Mouse (Mus musculus): Measurements from ENCODE around the gene Tifab. TPM values are rescaled to one million over a fixed set of nuclear protein-coding genes. Genes with fewer than 3 reads are reported as not detected.

The Tifab gene
- total RNA-seq, 1 experiment, result 0.13 TPM

GRCm38 (mm10) chr13:56221995-56222848, 43.5 kb upstream of the Tifab start:
- H3K36me3 ChIP-seq (ENCODE audit: control insufficient read depth, insufficient read depth, low read length, poor library complexity, severe bottlenecking), result no peaks in the 10 kb centered on the region
- H3K4me1 ChIP-seq (ENCODE audit: control insufficient read depth in 2 of 2, insufficient read depth in 2 of 2, low read length in 2 of 2, poor library complexity in 1 of 2), result peaks cover 2 to 15% of the 10 kb centered on the region in 2 experiments; a peak in 3 of 4 replicates
- in situ Hi-C loops (cut with MboI; ENCODE audit: low sequenced_read_pairs in 2 of 2, unreplicated experiment in 2 of 2), result loop anchor here in 1 of 2 experiments (10.0 kb wide), 1 partner anchor 387 kb away; the partner anchor contains the start of gene Pitx1
- H3K4me3 ChIP-seq (ENCODE audit: insufficient read depth in 1 of 2, low read depth in 1 of 2, low read length in 2 of 2, poor library complexity in 1 of 2, severe bottlenecking in 1 of 2), result peak overlapping the region; percentile 49 to 64; a peak in 3 of 4 replicates
- no peaks in the 10 kb centered on the region for H3K9me3 ChIP-seq (ENCODE audit: control insufficient read depth, insufficient read depth, low read depth, low read length)
- no peak overlapping the region for H3K27ac ChIP-seq (ENCODE audit: insufficient read depth, low read depth, low read length, poor library complexity, severe bottlenecking)
- TF ChIP-seq ZNF384 (IDR thresholded peaks at IDR 0.05; ENCODE audit: low read depth, low read length), result no peak
- TF ChIP-seq CHD2 (IDR thresholded peaks at IDR 0.05; ENCODE audit: low read depth, low read length), result no peak
- no peak for TF ChIP-seq MAFK (IDR thresholded peaks at IDR 0.05; ENCODE audit: insufficient read depth, low read depth, low read length)
- no peak for TF ChIP-seq HCFC1 (IDR thresholded peaks at IDR 0.05; ENCODE audit: borderline replicate concordance, insufficient read depth, low read length)
- no peak for TF ChIP-seq ZC3H11A (IDR thresholded peaks at IDR 0.05; ENCODE audit: borderline replicate concordance, low read depth, low read length)
- no peak overlapping the region; the same call in 1 of the 2 replicates for H3K9ac ChIP-seq (ENCODE audit: insufficient read depth, low read depth, low read length, poor library complexity, severe bottlenecking)
- no peak for DNase-seq (ENCODE audit: low read depth, low spot score)

- in situ Hi-C loops (cut with MboI; ENCODE audit: low sequenced_read_pairs in 2 of 2, unreplicated experiment in 2 of 2), result loop anchor here in 1 of 2 experiments (10.0 kb wide), 1 partner anchor 387 kb away; the partner anchor contains the start of gene Pitx1
- peak; percentile 80 for DNase-seq (ENCODE audit: low read depth, low spot score)
- Histone ChIP-seq H3K9ac (ENCODE audit: insufficient read depth, low read depth, low read length, poor library complexity, severe bottlenecking) (no peak overlapping the region), H3K4me1 (ENCODE audit: control insufficient read depth in 2 of 2, insufficient read depth in 2 of 2, low read length in 2 of 2, poor library complexity in 1 of 2) (peaks cover 2 to 22% of the 10 kb centered on the region in 2 experiments; a peak in 3 of 4 replicates), H3K36me3 (ENCODE audit: control insufficient read depth, insufficient read depth, low read length, poor library complexity, severe bottlenecking) (no peaks in the 10 kb centered on the region), H3K9me3 (ENCODE audit: control insufficient read depth, insufficient read depth, low read depth, low read length) (no peaks in the 10 kb centered on the region), H3K27ac (ENCODE audit: insufficient read depth, low read depth, low read length, poor library complexity, severe bottlenecking) (no peak overlapping the region), H3K4me3 (ENCODE audit: insufficient read depth in 1 of 2, low read depth in 1 of 2, low read length in 2 of 2, poor library complexity in 1 of 2, severe bottlenecking in 1 of 2) (peak overlapping the region; percentile 49 to 64)
- peak; percentile 21; the same call in 1 of the 2 replicates for TF ChIP-seq ZNF384 (IDR thresholded peaks at IDR 0.05; ENCODE audit: low read depth, low read length)
- no peak for TF ChIP-seq ZC3H11A (IDR thresholded peaks at IDR 0.05; ENCODE audit: borderline replicate concordance, low read depth, low read length)
Observed at GRCm38 (mm10) chr13:56221129-56221910, 42.6 kb upstream of the Tifab start.

GRCm38 (mm10) chr13:56219254-56219653, 40.6 kb upstream of the Tifab start:
- H3K9me3 ChIP-seq (ENCODE audit: control insufficient read depth, insufficient read depth, low read depth, low read length), result no peaks in the 10 kb centered on the region
- no peak for TF ChIP-seq CHD2 (IDR thresholded peaks at IDR 0.05; ENCODE audit: low read depth, low read length)
- TF ChIP-seq MAFK (IDR thresholded peaks at IDR 0.05; ENCODE audit: insufficient read depth, low read depth, low read length), result no peak
- TF ChIP-seq ZNF384 (IDR thresholded peaks at IDR 0.05; ENCODE audit: low read depth, low read length), result no peak
- TF ChIP-seq HCFC1 (IDR thresholded peaks at IDR 0.05; ENCODE audit: borderline replicate concordance, insufficient read depth, low read length), result no peak
- no peak for TF ChIP-seq ZC3H11A (IDR thresholded peaks at IDR 0.05; ENCODE audit: borderline replicate concordance, low read depth, low read length)
- H3K27ac ChIP-seq (ENCODE audit: insufficient read depth, low read depth, low read length, poor library complexity, severe bottlenecking), result no peak overlapping the region
- no peak overlapping the region for H3K4me3 ChIP-seq (ENCODE audit: insufficient read depth in 1 of 2, low read depth in 1 of 2, low read length in 2 of 2, poor library complexity in 1 of 2, severe bottlenecking in 1 of 2)
- peaks cover 2 to 29% of the 10 kb centered on the region in 2 experiments; a peak in 3 of 4 replicates for H3K4me1 ChIP-seq (ENCODE audit: control insufficient read depth in 2 of 2, insufficient read depth in 2 of 2, low read length in 2 of 2, poor library complexity in 1 of 2)
- DNase-seq (ENCODE audit: low read depth, low spot score), result no peak
- no peak overlapping the region for H3K9ac ChIP-seq (ENCODE audit: insufficient read depth, low read depth, low read length, poor library complexity, severe bottlenecking)
- no peaks in the 10 kb centered on the region for H3K36me3 ChIP-seq (ENCODE audit: control insufficient read depth, insufficient read depth, low read length, poor library complexity, severe bottlenecking)
- in situ Hi-C loops (cut with MboI; ENCODE audit: low sequenced_read_pairs in 2 of 2, unreplicated experiment in 2 of 2), result no loop called here

DNA sequence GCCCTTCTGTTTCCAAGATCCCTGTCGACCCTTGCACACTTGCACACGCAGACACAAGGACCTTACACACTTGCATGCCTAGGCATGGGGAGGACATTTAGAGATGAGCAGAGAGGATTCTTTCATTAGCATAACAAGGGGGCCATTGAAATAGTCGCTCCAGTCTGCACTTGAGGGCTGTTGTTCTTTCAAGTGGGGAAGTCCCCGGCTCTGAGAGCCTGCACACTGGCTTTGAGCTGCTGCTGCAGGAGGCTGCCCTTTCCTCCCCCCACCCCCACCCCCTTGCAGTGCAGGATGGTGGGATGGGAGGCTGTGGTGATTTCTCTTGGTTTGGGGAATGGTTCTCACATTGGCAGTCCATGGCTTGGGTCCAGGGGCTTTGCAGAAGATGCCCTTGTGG, 37.4 kb upstream of the Tifab start:
- no peak overlapping the region for H3K9ac ChIP-seq (ENCODE audit: insufficient read depth, low read depth, low read length, poor library complexity, severe bottlenecking)
- in situ Hi-C loops (cut with MboI; ENCODE audit: low sequenced_read_pairs in 2 of 2, unreplicated experiment in 2 of 2), result no loop called here
- no peaks in the 10 kb centered on the region for H3K9me3 ChIP-seq (ENCODE audit: control insufficient read depth, insufficient read depth, low read depth, low read length)
- no peak overlapping the region for H3K4me3 ChIP-seq (ENCODE audit: insufficient read depth in 1 of 2, low read depth in 1 of 2, low read length in 2 of 2, poor library complexity in 1 of 2, severe bottlenecking in 1 of 2)
- DNase-seq (ENCODE audit: low read depth, low spot score), result no peak
- H3K27ac ChIP-seq (ENCODE audit: insufficient read depth, low read depth, low read length, poor library complexity, severe bottlenecking), result no peak overlapping the region
- H3K4me1 ChIP-seq (ENCODE audit: control insufficient read depth in 2 of 2, insufficient read depth in 2 of 2, low read length in 2 of 2, poor library complexity in 1 of 2), result peaks cover 2 to 17% of the 10 kb centered on the region in 2 experiments; a peak in 3 of 4 replicates
- no peaks in the 10 kb centered on the region for H3K36me3 ChIP-seq (ENCODE audit: control insufficient read depth, insufficient read depth, low read length, poor library complexity, severe bottlenecking)
- no peak for TF ChIP-seq CHD2 (IDR thresholded peaks at IDR 0.05; ENCODE audit: low read depth, low read length)
- TF ChIP-seq MAFK (IDR thresholded peaks at IDR 0.05; ENCODE audit: insufficient read depth, low read depth, low read length), result no peak
- TF ChIP-seq ZNF384 (IDR thresholded peaks at IDR 0.05; ENCODE audit: low read depth, low read length), result no peak
- TF ChIP-seq HCFC1 (IDR thresholded peaks at IDR 0.05; ENCODE audit: borderline replicate concordance, insufficient read depth, low read length), result no peak
- no peak for TF ChIP-seq ZC3H11A (IDR thresholded peaks at IDR 0.05; ENCODE audit: borderline replicate concordance, low read depth, low read length)

Measured in ES-E14 (cell line).